Mouse (Mus musculus): ENCODE data around the gene Bend6. TPM values are rescaled to one million over a fixed set of nuclear protein-coding genes. Genes with fewer than 3 reads are reported as not detected.

Bend6 gene
- total RNA-seq, 1 experiment from 2014 or later, result 3.2 TPM

GRCm38 (mm10) chr1:33911589-33911988, 4.0 kb upstream of the Bend6 start:
- ATAC-seq (replicated peaks; ENCODE audit: insufficient number of reproducible peaks, low FRiP score, low TSS enrichment, poor library complexity, severe bottlenecking), result no peak

DNA sequence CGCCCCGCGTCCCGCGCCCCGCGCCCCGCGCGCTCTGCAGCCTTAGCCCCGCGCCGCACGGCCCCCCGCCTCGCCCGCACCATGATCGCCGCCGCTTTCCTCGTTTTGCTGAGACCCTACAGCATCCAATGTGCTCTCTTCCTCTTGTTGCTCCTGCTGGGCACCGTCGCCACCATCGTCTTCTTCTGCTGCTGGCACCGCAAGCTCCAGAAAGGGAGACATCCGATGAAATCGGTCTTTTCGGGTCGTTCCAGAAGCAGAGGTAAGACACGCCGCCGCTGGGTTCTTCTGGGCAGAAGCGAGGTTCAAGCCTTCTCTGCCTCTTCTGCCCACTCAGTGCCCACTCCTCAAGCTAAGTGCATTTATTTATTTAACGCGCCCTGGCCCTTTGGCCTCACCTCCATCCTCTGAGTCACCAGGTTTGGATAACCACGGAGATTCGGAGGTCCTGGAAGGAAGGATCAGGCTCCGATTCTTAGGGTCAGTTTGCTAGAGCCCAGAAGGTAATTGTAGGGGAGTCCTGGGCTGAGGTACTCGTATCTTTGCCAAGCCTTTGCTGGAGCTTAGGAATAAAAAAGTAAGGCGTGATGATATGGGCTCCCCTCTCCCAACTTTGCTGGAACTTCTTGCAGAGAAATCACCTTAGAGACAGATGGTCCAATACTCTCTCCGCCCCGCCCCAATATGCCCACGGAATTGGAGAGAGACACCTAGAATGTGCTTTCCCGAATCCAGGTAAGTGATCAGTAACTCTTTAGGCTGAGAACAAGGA, 761 bp upstream of the Bend6 start, which contains the start of gene Dst:
Dst (plus strand) TSS at position 35 of the 772 bp plus-strand sequence.
- ATAC-seq (replicated peaks; ENCODE audit: insufficient number of reproducible peaks, low FRiP score, low TSS enrichment, poor library complexity, severe bottlenecking), result no peak

- no peak for ATAC-seq (replicated peaks; ENCODE audit: insufficient number of reproducible peaks, low FRiP score, low TSS enrichment, poor library complexity, severe bottlenecking)
Measured at GRCm38 (mm10) chr1:33906927-33907326, 689 bp downstream of the Bend6 start.

- ATAC-seq (replicated peaks; ENCODE audit: insufficient number of reproducible peaks, low FRiP score, low TSS enrichment, poor library complexity, severe bottlenecking), result no peak
Measured at GRCm38 (mm10) chr1:33906216-33906615, 1.4 kb downstream of the Bend6 start.

DNA sequence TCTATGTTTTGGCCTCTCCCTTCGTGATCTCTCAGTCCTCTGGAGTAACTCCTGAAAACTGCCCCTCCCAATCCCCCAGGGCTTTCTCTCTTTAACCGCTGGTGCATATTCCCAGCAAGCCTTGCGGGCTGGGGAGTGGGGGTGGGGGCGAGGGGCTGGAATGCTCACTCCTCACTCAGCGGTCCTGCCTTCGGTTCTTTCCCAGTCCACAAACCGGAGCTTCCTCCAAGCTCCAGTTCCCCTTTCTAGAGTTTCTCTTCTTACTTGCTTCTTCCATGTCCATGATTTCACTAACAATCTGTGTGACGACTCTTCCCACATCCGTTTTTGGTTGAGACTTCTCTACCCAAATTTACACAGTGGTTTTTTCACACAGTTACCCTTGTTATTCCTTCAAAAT, 4.0 kb downstream of the Bend6 start:
- ATAC-seq (replicated peaks; ENCODE audit: insufficient number of reproducible peaks, low FRiP score, low TSS enrichment, poor library complexity, severe bottlenecking), result peak; percentile 61

DNA sequence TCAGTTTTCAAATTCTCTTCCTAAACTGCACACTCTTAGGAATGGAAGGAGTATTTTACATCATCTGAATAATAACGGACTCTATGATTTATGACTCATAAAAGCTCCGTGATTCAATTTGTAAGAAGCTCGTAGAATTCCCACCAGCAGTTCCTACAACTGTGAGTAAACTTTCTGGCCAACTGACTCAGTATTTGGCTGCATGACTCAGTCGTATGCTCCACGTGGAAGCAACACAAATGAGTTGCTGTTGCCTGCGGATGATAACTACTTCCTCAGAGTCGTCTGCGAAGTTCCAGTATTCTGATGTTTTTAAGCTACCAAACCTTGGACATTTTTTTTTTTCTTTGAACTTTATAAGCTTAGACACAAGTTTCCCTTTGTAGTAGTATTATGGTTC, 7.4 kb downstream of the Bend6 start:
- ATAC-seq (replicated peaks; ENCODE audit: insufficient number of reproducible peaks, low FRiP score, low TSS enrichment, poor library complexity, severe bottlenecking), result no peak

DNA sequence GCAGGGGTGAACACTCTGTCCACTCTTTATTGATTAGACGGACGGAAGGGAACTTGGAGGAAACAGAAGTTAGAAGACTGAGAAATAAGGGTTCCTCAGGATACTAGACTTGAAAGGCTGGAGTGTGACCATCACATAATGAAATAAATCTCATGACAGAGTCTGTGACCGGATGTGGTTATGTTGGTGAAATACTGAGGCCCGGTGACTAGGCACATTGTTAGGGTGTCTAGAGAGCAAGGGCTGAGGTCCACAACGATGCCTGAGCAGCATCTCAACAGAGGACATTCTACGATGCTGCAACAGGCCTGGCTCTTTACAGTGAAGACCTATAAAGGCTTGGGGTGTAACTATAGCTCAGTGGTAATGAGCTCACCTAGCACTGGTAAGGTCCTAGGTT, 9.2 kb downstream of the Bend6 start:
- no peak for ATAC-seq (replicated peaks; ENCODE audit: insufficient number of reproducible peaks, low FRiP score, low TSS enrichment, poor library complexity, severe bottlenecking)

- ATAC-seq (replicated peaks; ENCODE audit: insufficient number of reproducible peaks, low FRiP score, low TSS enrichment, poor library complexity, severe bottlenecking), result no peak
Measured at GRCm38 (mm10) chr1:33897426-33897825, 10.2 kb downstream of the Bend6 start.

- ATAC-seq (replicated peaks; ENCODE audit: insufficient number of reproducible peaks, low FRiP score, low TSS enrichment, poor library complexity, severe bottlenecking), result no peak
Measured at GRCm38 (mm10) chr1:33896666-33897065, 10.9 kb downstream of the Bend6 start.

DNA sequence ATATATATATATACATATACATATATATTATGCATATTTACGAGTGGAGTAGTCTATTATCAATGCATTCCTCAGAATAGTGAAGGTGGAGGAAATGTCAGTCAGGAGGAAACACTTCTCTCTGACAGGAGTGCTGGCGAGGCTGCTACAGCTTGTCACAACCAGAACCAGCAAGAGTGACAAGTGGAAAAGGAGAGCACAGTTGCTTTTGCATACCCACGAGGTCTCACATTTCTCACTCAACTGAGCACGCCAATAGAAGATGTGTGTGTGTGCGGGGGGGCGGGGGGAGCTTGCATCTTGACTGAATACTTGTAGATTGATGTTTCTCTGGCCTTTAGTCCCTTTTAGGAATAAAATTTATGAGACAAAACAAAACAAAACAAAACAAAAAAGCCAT, 11.5 kb downstream of the Bend6 start:
- ATAC-seq (replicated peaks; ENCODE audit: insufficient number of reproducible peaks, low FRiP score, low TSS enrichment, poor library complexity, severe bottlenecking), result no peak

GRCm38 (mm10) chr1:33892784-33893183, 14.8 kb downstream of the Bend6 start:
- ATAC-seq (replicated peaks; ENCODE audit: insufficient number of reproducible peaks, low FRiP score, low TSS enrichment, poor library complexity, severe bottlenecking), result no peak

GRCm38 (mm10) chr1:33883102-33883839, 24.3 kb downstream of the Bend6 start:
- ATAC-seq (replicated peaks; ENCODE audit: insufficient number of reproducible peaks, low FRiP score, low TSS enrichment, poor library complexity, severe bottlenecking), result peak; percentile 90

- no peak for ATAC-seq (replicated peaks; ENCODE audit: insufficient number of reproducible peaks, low FRiP score, low TSS enrichment, poor library complexity, severe bottlenecking)
Measured at GRCm38 (mm10) chr1:33878170-33878569, 29.4 kb downstream of the Bend6 start.

GRCm38 (mm10) chr1:33876416-33876815, 31.2 kb downstream of the Bend6 start:
- peak; percentile 59; the same call in 1 of the 2 replicates for ATAC-seq (replicated peaks; ENCODE audit: insufficient number of reproducible peaks, low FRiP score, low TSS enrichment, poor library complexity, severe bottlenecking)

DNA sequence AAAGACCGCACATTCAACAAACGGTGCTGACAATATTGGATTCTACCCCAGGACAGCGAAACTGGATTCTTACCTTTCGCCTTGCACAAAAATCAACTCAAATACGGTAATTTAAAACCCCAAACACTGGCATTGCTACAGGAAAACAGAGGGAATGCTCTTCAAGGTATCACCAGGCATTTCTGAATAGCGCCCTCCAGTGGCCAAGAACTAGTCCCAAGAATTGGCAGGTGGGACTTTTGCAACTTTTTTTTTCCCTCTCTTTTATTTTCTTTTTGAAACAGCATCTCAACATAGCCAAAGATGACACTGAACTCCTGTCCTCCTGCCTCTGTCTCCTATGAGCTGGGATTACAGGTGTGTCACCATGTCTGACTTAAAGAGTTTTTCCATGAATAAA, 31.9 kb downstream of the Bend6 start:
- ATAC-seq (replicated peaks; ENCODE audit: insufficient number of reproducible peaks, low FRiP score, low TSS enrichment, poor library complexity, severe bottlenecking), result no peak

- ATAC-seq (replicated peaks; ENCODE audit: insufficient number of reproducible peaks, low FRiP score, low TSS enrichment, poor library complexity, severe bottlenecking), result no peak
Measured at GRCm38 (mm10) chr1:33873561-33873960, 34.1 kb downstream of the Bend6 start.

GRCm38 (mm10) chr1:33869437-33869836, 38.2 kb downstream of the Bend6 start:
- no peak for ATAC-seq (replicated peaks; ENCODE audit: insufficient number of reproducible peaks, low FRiP score, low TSS enrichment, poor library complexity, severe bottlenecking)

- ATAC-seq (replicated peaks; ENCODE audit: insufficient number of reproducible peaks, low FRiP score, low TSS enrichment, poor library complexity, severe bottlenecking), result no peak
Measured at GRCm38 (mm10) chr1:33869031-33869430, 38.6 kb downstream of the Bend6 start.

DNA sequence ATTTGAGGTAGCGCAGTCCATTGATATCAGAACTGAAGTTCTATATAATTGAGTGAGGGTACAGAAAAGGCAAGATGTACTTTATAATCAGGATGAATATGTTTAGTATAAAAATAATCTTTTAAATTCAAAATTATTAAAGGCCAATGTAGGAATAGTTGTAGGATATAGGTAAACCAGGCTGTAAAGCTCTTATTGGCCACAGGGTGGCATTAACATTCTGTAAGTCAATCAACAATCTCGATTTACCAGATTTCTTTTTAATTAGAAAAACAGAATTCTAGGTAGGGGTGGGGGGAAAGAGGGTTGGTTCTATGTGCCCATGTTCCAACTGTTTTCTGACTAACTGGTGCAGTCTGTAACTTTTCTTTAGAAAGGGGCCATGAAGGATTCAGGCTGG, 60.8 kb downstream of the Bend6 start:
- no peak for ATAC-seq (replicated peaks; ENCODE audit: insufficient number of reproducible peaks, low FRiP score, low TSS enrichment, poor library complexity, severe bottlenecking)

GRCm38 (mm10) chr1:33843823-33844222, 63.8 kb downstream of the Bend6 start:
- ATAC-seq (replicated peaks; ENCODE audit: insufficient number of reproducible peaks, low FRiP score, low TSS enrichment, poor library complexity, severe bottlenecking), result no peak

Data from monocyte, adult 5-6 weeks (primary cell).